22 mouse cellular contexts compared by ENCODE assay signal in the genomic region with DNA sequence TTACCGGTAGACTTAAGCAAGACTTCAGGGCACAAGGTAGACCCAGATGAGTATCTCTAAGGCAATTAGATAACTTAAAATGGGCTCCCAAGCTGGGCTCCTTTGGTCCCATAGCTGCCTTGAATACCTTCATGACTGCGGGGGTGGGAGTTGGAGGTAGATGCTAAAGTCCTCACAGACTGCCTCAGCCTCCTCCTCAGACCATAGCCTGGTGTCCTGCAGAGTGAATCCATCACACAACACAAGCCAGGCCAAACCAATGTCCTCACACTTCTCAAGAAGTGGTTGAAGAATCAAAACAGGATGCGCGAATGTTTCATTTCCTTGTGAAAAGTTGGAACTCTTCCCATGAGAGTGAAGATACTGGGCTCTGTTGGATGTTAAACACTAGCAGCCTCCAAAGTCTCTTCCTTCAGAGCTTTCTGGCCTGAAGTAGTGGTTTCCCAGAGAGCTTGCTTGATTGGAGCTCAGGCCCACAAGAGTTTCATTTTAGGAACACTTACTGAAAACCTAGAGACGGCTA. TPM values are rescaled to one million over a fixed set of nuclear protein-coding genes. Genes with fewer than 3 reads are reported as not detected.
DNase-seq lines count a peak whose midpoint lies in the region; ATAC-seq and TF ChIP-seq lines count a peak whose summit lies in the region.
"Had no signal": no experiment of that assay in that cellular context is flagged by ENCODE, and none has a peak within 500 bp of the region (broad histone marks: within the 10 kb centered on the region; RNA-seq: fewer than 3 reads in every experiment).

No protein-coding gene starts in this region.

- no peak overlapping the region for H3K9ac ChIP-seq in heart, postnatal 0 days (replicated peaks; ENCODE audit: low read depth, low read length)
- H3K9ac ChIP-seq: embryonic facial prominence, embryonic 15.5 days; heart, embryonic 15.5 days; hindbrain, embryonic 13.5 days had no signal

- H3K27me3 ChIP-seq in heart, postnatal 0 days (ENCODE audit: control insufficient read depth, insufficient read depth, low read length), result no peaks in the 10 kb centered on the region
- H3K27me3 ChIP-seq: CH12.LX; embryonic facial prominence, embryonic 15.5 days; heart, embryonic 15.5 days had no signal

- no peaks in the 10 kb centered on the region for H3K36me3 ChIP-seq in heart, postnatal 0 days (replicated peaks; ENCODE audit: control insufficient read depth, insufficient read depth, low read length)
- H3K36me3 ChIP-seq: embryonic facial prominence, embryonic 15.5 days; forebrain, embryonic 10.5 days; heart, embryonic 10.5 days; heart, embryonic 15.5 days; hindbrain, embryonic 13.5 days had no signal

- no peak for TF ChIP-seq EP300 in heart, postnatal 0 days (IDR thresholded peaks at IDR 0.05; ENCODE audit: low read depth)

- H3K27ac ChIP-seq in heart, postnatal 0 days (ENCODE audit: low read depth), result peak overlapping the region; percentile 5; the same call in 1 of the 2 replicates
- H3K27ac ChIP-seq: embryonic facial prominence, embryonic 15.5 days; forebrain, embryonic 10.5 days; heart, embryonic 10.5 days; heart, embryonic 15.5 days; hindbrain, embryonic 13.5 days; hindbrain, postnatal 0 days had no signal

- DNase-seq in heart, postnatal 0 days (ENCODE audit: low spot score), result no peak
- no peak for DNase-seq in heart, postnatal 14 days
- peak; percentile 42 for DNase-seq in lung, postnatal 10 days
- DNase-seq in lung, postnatal 14 days, result no peak
- DNase-seq in thymus, postnatal 4 days, result peak; percentile 16
- DNase-seq in thymus, postnatal 10 days (ENCODE audit: low spot score in 2 of 2), result no peak
- DNase-seq in cerebellum, postnatal 25 days, result no peak
- DNase-seq: adrenal gland, postnatal 25 days; cerebellum, adult 2 months; cerebellum, postnatal 10 days; embryo, embryonic 11 days; gastrocnemius, postnatal 36 days had no signal

- WGBS in heart, postnatal 0 days, result 83% methylated on average over 5 of the region's 5 CpGs

- H3K4me3 ChIP-seq in heart, postnatal 0 days (ENCODE audit: low read depth, low read length), result no peak overlapping the region
- H3K4me3 ChIP-seq: embryonic facial prominence, embryonic 15.5 days; erythroblast, embryonic 14.5 days; forebrain, embryonic 10.5 days; heart, embryonic 10.5 days; heart, embryonic 15.5 days; hindbrain, embryonic 13.5 days had no signal

- intact Hi-C loops in heart, postnatal 14 days (cut with DNase I), result no loop called here

- H3K4me2 ChIP-seq in heart, postnatal 0 days (ENCODE audit: low read depth, low read length), result no peak overlapping the region
- H3K4me2 ChIP-seq: embryonic facial prominence, embryonic 15.5 days; heart, embryonic 15.5 days; hindbrain, embryonic 13.5 days had no signal

- no peaks in the 10 kb centered on the region for H3K9me3 ChIP-seq in heart, postnatal 0 days (replicated peaks; ENCODE audit: control insufficient read depth, low read length)
- H3K9me3 ChIP-seq: embryonic facial prominence, embryonic 15.5 days; forebrain, embryonic 10.5 days; heart, embryonic 10.5 days; heart, embryonic 15.5 days; hindbrain, embryonic 13.5 days had no signal

- H3K4me1 ChIP-seq in heart, postnatal 0 days (ENCODE audit: control insufficient read depth, insufficient read depth), result peaks cover 5% of the 10 kb centered on the region; the same call in 1 of the 2 replicates
- H3K4me1 ChIP-seq: embryonic facial prominence, embryonic 15.5 days; hindbrain, embryonic 13.5 days had no signal

- TF ChIP-seq CTCF in heart, postnatal 0 days (IDR thresholded peaks at IDR 0.05; ENCODE audit: low read depth), result no peak

- ATAC-seq in heart, postnatal 0 days (ENCODE audit: insufficient read depth, low read depth), result no peak
- ATAC-seq: forebrain, embryonic 14.5 days; hindbrain, postnatal 0 days; Patski had no signal

RNA-seq across cellular contexts. Expression of a gene that starts 15.4 kb away (rescaled TPM):
- total RNA-seq in heart, postnatal 0 days (2014; rRNA removed; ENCODE audit: low replicate concordance), result 35.3 and 71.7 TPM in 2 replicates
- polyA plus RNA-seq in heart, postnatal 0 days (2015; fragmentation: Nextera tagmentation; extraction: Ambion mirVana), result 46.5 and 57.1 TPM in 2 replicates
- total RNA-seq in heart, postnatal 14 days (2021), result 100 to 1,000 TPM; 273 to 386 TPM

RNA-seq across cellular contexts. Expression of a gene that starts 50.3 kb away (rescaled TPM):
- total RNA-seq in heart, postnatal 0 days (2014; rRNA removed; ENCODE audit: low replicate concordance), result 9.4 and 14.2 TPM in 2 replicates
- 6.0 and 7.0 TPM in 2 replicates for polyA plus RNA-seq in heart, postnatal 0 days (2015; fragmentation: Nextera tagmentation; extraction: Ambion mirVana)
- total RNA-seq in heart, postnatal 14 days (2021), result 10 to 100 TPM; 24.1 to 26.7 TPM

Comparison
In these comparisons a context has a peak if more than half of its experiments do, and no peak if none do; other contexts are left out.
1. DNase-seq: peak in lung, postnatal 10 days (single experiment) and thymus, postnatal 4 days (single experiment); none in heart, postnatal 0 days (single experiment), heart, postnatal 14 days (0 of 2), lung, postnatal 14 days (single experiment), thymus, postnatal 10 days (0 of 2) and cerebellum, postnatal 25 days (0 of 2).